In the genomic region with DNA sequence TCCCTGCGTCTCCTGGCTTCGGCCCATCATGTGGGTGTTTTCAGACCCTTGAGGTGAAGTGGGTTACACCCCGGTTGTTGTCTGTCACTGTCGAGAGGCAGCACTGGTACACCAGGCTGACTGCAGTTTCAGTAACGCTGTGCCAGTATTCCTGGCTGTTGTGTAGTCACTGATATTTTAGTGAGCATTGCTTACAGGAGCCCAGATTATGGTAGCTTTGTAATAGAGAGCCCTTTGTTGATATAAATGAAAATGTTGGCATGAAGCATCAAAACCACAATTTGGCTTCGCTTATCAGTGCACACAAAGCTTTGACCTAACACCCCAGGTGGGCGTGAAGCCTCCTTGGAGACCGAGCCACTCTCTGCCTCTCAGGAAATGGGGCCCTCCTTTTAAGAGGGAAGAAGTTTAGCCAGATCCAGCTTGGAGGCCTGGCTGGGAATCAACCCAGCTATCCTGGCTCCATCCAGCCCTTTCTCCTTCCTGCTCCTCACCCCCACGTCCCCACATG, we compare ENCODE assay signal across 11 mouse cellular contexts.
DNase-seq lines count a peak whose midpoint lies in the region; ATAC-seq and TF ChIP-seq lines count a peak whose summit lies in the region.
"Had no signal": no experiment of that assay in that cellular context is flagged by ENCODE, and none has a peak within 500 bp of the region (broad histone marks: within the 10 kb centered on the region; RNA-seq: fewer than 3 reads in every experiment).

No protein-coding gene starts in this region.

- no peaks in the 10 kb centered on the region for H3K36me3 ChIP-seq in hindbrain, embryonic 10.5 days
- H3K36me3 ChIP-seq in hindbrain, embryonic 13.5 days: 0 out of 2 replicates have a peak, but pooled peaks cover 2% of the 10 kb centered on the region
- H3K36me3 ChIP-seq in MEL (ENCODE audit: control insufficient read depth in 1 of 2, insufficient read depth in 2 of 2, low read length in 2 of 2): peaks cover 0 to 31% of the 10 kb centered on the region in 2 experiments; a peak in 2 of 4 replicates
- no peaks in the 10 kb centered on the region for H3K36me3 ChIP-seq in heart, embryonic 11.5 days (ENCODE audit: control insufficient read depth, insufficient read depth, low read length)
- no peaks in the 10 kb centered on the region for H3K36me3 ChIP-seq in lung, embryonic 15.5 days

- no peaks in the 10 kb centered on the region for H3K79me2 ChIP-seq in MEL (ENCODE audit: control insufficient read depth, insufficient read depth, low read length, poor library complexity)

- TF ChIP-seq RAD21 in MEL (IDR thresholded peaks at IDR 0.05; ENCODE audit: low read depth, low read length): no peak

- H3K4me3 ChIP-seq in hindbrain, embryonic 10.5 days: no peak overlapping the region
- no peak overlapping the region for H3K4me3 ChIP-seq in hindbrain, embryonic 13.5 days
- H3K4me3 ChIP-seq in MEL (ENCODE audit: control insufficient read depth in 1 of 2, insufficient read depth in 1 of 2, low read depth in 2 of 2, low read length in 2 of 2): no peak overlapping the region
- H3K4me3 ChIP-seq in heart, embryonic 11.5 days (ENCODE audit: low read depth, low read length): no peak overlapping the region
- no peak overlapping the region for H3K4me3 ChIP-seq in lung, embryonic 15.5 days
- H3K4me3 ChIP-seq: megakaryocyte, embryonic 14.5 days had no signal

- 63% methylated on average over 9 of the region's 9 CpGs for WGBS in hindbrain, embryonic 10.5 days
- WGBS in hindbrain, embryonic 13.5 days: 65% methylated on average over 9 of the region's 9 CpGs
- 50% methylated on average over 9 of the region's 9 CpGs for WGBS in heart, embryonic 11.5 days (ENCODE audit: insufficient replicate concordance)
- 29% methylated on average over 9 of the region's 9 CpGs for WGBS in lung, embryonic 15.5 days

- no peak overlapping the region for H3K4me2 ChIP-seq in hindbrain, embryonic 13.5 days
- no peak overlapping the region for H3K4me2 ChIP-seq in heart, embryonic 11.5 days
- no peak overlapping the region for H3K4me2 ChIP-seq in lung, embryonic 15.5 days

- no peak for ATAC-seq in hindbrain, embryonic 13.5 days (ENCODE audit: low FRiP score)
- no peak for ATAC-seq in heart, embryonic 11.5 days (replicated peaks; ENCODE audit: insufficient number of reproducible peaks, low FRiP score, low TSS enrichment)
- peak; percentile 35; the same call in 1 of the 2 replicates for ATAC-seq in lung, embryonic 15.5 days (ENCODE audit: borderline replicate concordance, extremely low read depth, low FRiP score, low TSS enrichment)

- peak; percentile 74 to 81 for TF ChIP-seq EP300 in MEL (IDR thresholded peaks at IDR 0.05; ENCODE audit: low read depth in 1 of 2, low read length in 2 of 2)

- peaks cover 6% of the 10 kb centered on the region; the same call in 1 of the 2 replicates for H3K9me3 ChIP-seq in hindbrain, embryonic 10.5 days
- peaks cover 3% of the 10 kb centered on the region; the same call in 1 of the 2 replicates for H3K9me3 ChIP-seq in hindbrain, embryonic 13.5 days
- H3K9me3 ChIP-seq in MEL (replicated peaks; ENCODE audit: insufficient read depth, low read length): no peaks in the 10 kb centered on the region
- peaks cover 4% of the 10 kb centered on the region; the same call in 1 of the 2 replicates for H3K9me3 ChIP-seq in heart, embryonic 11.5 days (replicated peaks; ENCODE audit: control insufficient read depth, low read length)
- no peaks in the 10 kb centered on the region for H3K9me3 ChIP-seq in lung, embryonic 15.5 days

- DNase-seq in hindbrain, embryonic 10.5 days (ENCODE audit: low spot score): no peak
- peak; percentile 77 for DNase-seq in MEL (ENCODE audit: low read depth, low spot score)
- DNase-seq in right cerebral cortex, postnatal 4 days: no peak
- no peak for DNase-seq in urinary bladder, postnatal 25 days (ENCODE audit: low spot score)
- no peak for DNase-seq in adrenal gland, postnatal 14 days
- DNase-seq: cerebellum, adult 8-10 months; gastrocnemius, postnatal 14 days had no signal

- H3K27ac ChIP-seq in hindbrain, embryonic 10.5 days: peak overlapping the region; percentile 53
- H3K27ac ChIP-seq in hindbrain, embryonic 13.5 days: no peak overlapping the region
- no peak overlapping the region for H3K27ac ChIP-seq in MEL (ENCODE audit: control insufficient read depth, low read depth, low read length)
- H3K27ac ChIP-seq in heart, embryonic 11.5 days (ENCODE audit: low read depth, low read length): peak overlapping the region; percentile 16; the same call in 1 of the 2 replicates
- peak overlapping the region; percentile 68 for H3K27ac ChIP-seq in lung, embryonic 15.5 days

- no peak overlapping the region for H3K9ac ChIP-seq in hindbrain, embryonic 13.5 days
- no peak overlapping the region for H3K9ac ChIP-seq in MEL (ENCODE audit: control insufficient read depth, low read depth, low read length, poor library complexity, severe bottlenecking)
- H3K9ac ChIP-seq in heart, embryonic 11.5 days (ENCODE audit: low read depth, low read length): no peak overlapping the region
- H3K9ac ChIP-seq in lung, embryonic 15.5 days: no peak overlapping the region

- H3K27me3 ChIP-seq in hindbrain, embryonic 10.5 days (ENCODE audit: insufficient read depth, poor library complexity, severe bottlenecking): no peaks in the 10 kb centered on the region
- H3K27me3 ChIP-seq in hindbrain, embryonic 13.5 days: no peaks in the 10 kb centered on the region
- no peaks in the 10 kb centered on the region for H3K27me3 ChIP-seq in MEL (ENCODE audit: control insufficient read depth in 1 of 2, insufficient read depth in 2 of 2, low read length in 2 of 2)
- no peaks in the 10 kb centered on the region for H3K27me3 ChIP-seq in heart, embryonic 11.5 days (ENCODE audit: control insufficient read depth, insufficient read depth, low read length)
- no peaks in the 10 kb centered on the region for H3K27me3 ChIP-seq in lung, embryonic 15.5 days
- H3K27me3 ChIP-seq: megakaryocyte, embryonic 14.5 days had no signal

- no peak for TF ChIP-seq POLR2A in MEL (IDR thresholded peaks at IDR 0.05; ENCODE audit: control insufficient read depth in 1 of 2, insufficient read depth in 1 of 2, low read depth in 1 of 2, low read length in 2 of 2, poor library complexity in 1 of 2)

- TF ChIP-seq CTCF in MEL (IDR thresholded peaks at IDR 0.05 in 2 of 3, conservative IDR thresholded peaks at IDR 0.05 in 1 of 3; ENCODE audit: control insufficient read depth in 1 of 3, insufficient read depth in 1 of 3, low read depth in 2 of 3, low read length in 3 of 3, poor library complexity in 1 of 3, severe bottlenecking in 1 of 3): no peak

- H3K4me1 ChIP-seq in hindbrain, embryonic 10.5 days (replicated peaks): peaks cover 43% of the 10 kb centered on the region
- peaks cover 10% of the 10 kb centered on the region; the same call in 1 of the 2 replicates for H3K4me1 ChIP-seq in hindbrain, embryonic 13.5 days (replicated peaks)
- peaks cover 6 to 32% of the 10 kb centered on the region in 2 experiments for H3K4me1 ChIP-seq in MEL (ENCODE audit: control insufficient read depth in 1 of 2, insufficient read depth in 2 of 2, low read length in 2 of 2)
- peaks cover 46% of the 10 kb centered on the region for H3K4me1 ChIP-seq in heart, embryonic 11.5 days (ENCODE audit: control insufficient read depth, insufficient read depth, low read length)
- peaks cover 61% of the 10 kb centered on the region for H3K4me1 ChIP-seq in lung, embryonic 15.5 days

TF ChIP-seq in MEL, 35 proteins besides CTCF, POLR2A, EP300 and RAD21:
- no peak for TF ChIP-seq MAX (IDR thresholded peaks at IDR 0.05; ENCODE audit: low read length)
- peak; percentile 77 for TF ChIP-seq ETS1 (IDR thresholded peaks at IDR 0.05; ENCODE audit: low read depth, low read length)
- peak; percentile 57 for TF ChIP-seq TAL1 (IDR thresholded peaks at IDR 0.05; ENCODE audit: low read length)
- peak; percentile 24; the same call in 1 of the 2 replicates for TF ChIP-seq MAFK (IDR thresholded peaks at IDR 0.05; ENCODE audit: borderline replicate concordance, low read depth, low read length)
- TF ChIP-seq NRF1 (IDR thresholded peaks at IDR 0.05; ENCODE audit: insufficient read depth, low read depth, low read length, poor library complexity, severe bottlenecking): no peak
- no peak for TF ChIP-seq NELFE (IDR thresholded peaks at IDR 0.05; ENCODE audit: low read depth, low read length)
- TF ChIP-seq MXI1 (IDR thresholded peaks at IDR 0.05; ENCODE audit: low read depth, low read length): peak; percentile 19; the same call in 1 of the 2 replicates
- no peak for TF ChIP-seq POLR2AphosphoS5 (IDR thresholded peaks at IDR 0.05; ENCODE audit: borderline replicate concordance, low read depth, low read length)
- peak; percentile 81 for TF ChIP-seq GATA1 (IDR thresholded peaks at IDR 0.05; ENCODE audit: low read depth, low read length)
- no peak for TF ChIP-seq MAZ (IDR thresholded peaks at IDR 0.05; ENCODE audit: low read depth, low read length)
- peak; percentile 95 for TF ChIP-seq RCOR1 (IDR thresholded peaks at IDR 0.05; ENCODE audit: low read depth, low read length)
- peak; percentile 82 for TF ChIP-seq TCF12 (IDR thresholded peaks at IDR 0.05; ENCODE audit: low read depth, low read length)
- TF ChIP-seq ZNF384 (IDR thresholded peaks at IDR 0.05; ENCODE audit: low read depth, low read length): no peak
- no peak for TF ChIP-seq CHD1 (IDR thresholded peaks at IDR 0.05; ENCODE audit: low read depth, low read length)
- peak; percentile 69 for TF ChIP-seq SIN3A (IDR thresholded peaks at IDR 0.05; ENCODE audit: low read length)

Comparison
In these comparisons a context has a peak if more than half of its experiments do, and no peak if none do; other contexts are left out.
1. H3K27ac ChIP-seq: peak in hindbrain, embryonic 10.5 days (single experiment), heart, embryonic 11.5 days (single experiment) and lung, embryonic 15.5 days (single experiment); none in hindbrain, embryonic 13.5 days (single experiment) and MEL (single experiment).